Mouse (Mus musculus): ENCODE measurements around the gene Vax2. TPM values are rescaled to one million over a fixed set of nuclear protein-coding genes. Genes with fewer than 3 reads are reported as not detected.

The Vax2 gene
- polyA plus RNA-seq (2012; rRNA removed), result 0.07 and 0.13 TPM in 2 replicates

GRCm38 (mm10) chr6:83711067-83711675 lies at the start of gene Vax2:
Vax2 (plus strand) TSS chr6:83711264.

GRCm38 (mm10) chr6:83677757-83678156 lies 33.3 kb upstream of the Vax2 start, which contains the start of gene Cd207:
Cd207 (minus strand) TSS chr6:83677857.

GRCm38 (mm10) chr6:83742761-83743160 lies 31.7 kb downstream of the Vax2 start, which contains the start of gene Atp6v1b1:
Atp6v1b1 (plus strand) TSS chr6:83742990.

GRCm38 (mm10) chr6:83762344-83762743 lies 51.3 kb downstream of the Vax2 start, which contains the start of gene Ankrd53:
Ankrd53 (plus strand) TSS chr6:83762644.

GRCm38 (mm10) chr6:83775638-83776293 lies 64.7 kb downstream of the Vax2 start, which contains the start of gene Tex261:
Tex261 (minus strand) TSS chr6:83775813.

Other genes starting within 250 kb of the Vax2 start
- gene Dguok, start 204.3 kb upstream of the Vax2 start, polyA plus RNA-seq (2012; rRNA removed), result 80.3 and 85.4 TPM in 2 replicates
- 2.4 and 3.4 TPM in 2 replicates for gene Actg2, start 175.0 kb upstream of the Vax2 start, polyA plus RNA-seq (2012; rRNA removed)
- gene Stambp, start 138.5 kb upstream of the Vax2 start, polyA plus RNA-seq (2012; rRNA removed), result 34.2 and 34.6 TPM in 2 replicates
- gene Clec4f, start 55.1 kb upstream of the Vax2 start, polyA plus RNA-seq (2012; rRNA removed), result not detected in 2 replicates
- not detected in 2 replicates for gene Cd207, start 33.4 kb upstream of the Vax2 start, polyA plus RNA-seq (2012; rRNA removed)
- 0.17 and 0.38 TPM in 2 replicates for gene Atp6v1b1, start 31.7 kb downstream of the Vax2 start, polyA plus RNA-seq (2012; rRNA removed)
- gene Ankrd53, start 51.4 kb downstream of the Vax2 start, polyA plus RNA-seq (2012; rRNA removed), result not detected in 2 replicates
- gene Tex261, start 64.5 kb downstream of the Vax2 start, polyA plus RNA-seq (2012; rRNA removed), result 51.3 and 57.1 TPM in 2 replicates
- 52.0 and 56.5 TPM in 2 replicates for gene Nagk, start 83.7 kb downstream of the Vax2 start, polyA plus RNA-seq (2012; rRNA removed)
- 52.1 and 61.4 TPM in 2 replicates for gene Paip2b, start 120.5 kb downstream of the Vax2 start, polyA plus RNA-seq (2012; rRNA removed)
- gene Zfp638, start 155.8 kb downstream of the Vax2 start, polyA plus RNA-seq (2012; rRNA removed), result 78.7 and 81.8 TPM in 2 replicates